In the genomic region with DNA sequence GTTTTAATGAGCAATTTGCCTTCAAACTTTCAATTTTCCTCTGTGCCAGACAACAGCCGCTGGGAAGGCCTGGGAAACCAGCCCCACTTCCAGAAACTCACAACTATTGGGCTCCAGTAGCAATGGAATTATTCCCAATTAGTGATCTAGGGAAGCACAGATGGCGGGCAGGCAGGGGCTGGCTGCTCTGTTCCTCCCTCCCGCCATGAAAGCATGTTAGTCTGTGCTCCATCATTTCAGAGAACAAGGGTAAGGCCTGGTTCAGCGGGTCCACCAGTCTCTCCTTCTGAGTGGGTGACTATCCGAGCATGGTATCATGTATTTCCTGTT, we compare ENCODE assay signal across 9 mouse cellular contexts.
DNase-seq lines count a peak whose midpoint lies in the region; ATAC-seq and TF ChIP-seq lines count a peak whose summit lies in the region.
"Had no signal": no experiment of that assay in that cellular context is flagged by ENCODE, and none has a peak within 500 bp of the region (broad histone marks: within the 10 kb centered on the region; RNA-seq: fewer than 3 reads in every experiment).

No protein-coding gene starts in this region.

- no peak for DNase-seq in hindbrain, embryonic 14.5 days (ENCODE audit: low spot score)
- DNase-seq in hindbrain, embryonic 11.5 days (ENCODE audit: low spot score), result no peak
- peak; percentile 16 to 32 for DNase-seq in cerebellum, adult 2 months
- peak; percentile 10 to 16 for DNase-seq in cerebellum, postnatal 36 days
- peak; percentile 51 to 62 for DNase-seq in layer of hippocampus, adult 8-10 months (ENCODE audit: low spot score in 2 of 2)
- DNase-seq in thymus, postnatal 10 days (ENCODE audit: low spot score in 2 of 2), result no peak
- DNase-seq in MN1 (ENCODE audit: low spot score), result no peak

- no peak overlapping the region for H3K9ac ChIP-seq in hindbrain, embryonic 14.5 days
- no peak overlapping the region for H3K9ac ChIP-seq in hindbrain, embryonic 11.5 days (ENCODE audit: low read depth, low read length)

- no peak overlapping the region for H3K27ac ChIP-seq in hindbrain, embryonic 14.5 days
- H3K27ac ChIP-seq in hindbrain, embryonic 11.5 days (ENCODE audit: low read depth, low read length), result no peak overlapping the region
- no peak overlapping the region for H3K27ac ChIP-seq in cerebellum, adult 2 months (ENCODE audit: insufficient read depth, low read length)
- H3K27ac ChIP-seq: embryonic facial prominence, embryonic 10.5 days had no signal

- no peaks in the 10 kb centered on the region for H3K36me3 ChIP-seq in hindbrain, embryonic 14.5 days (replicated peaks; ENCODE audit: control insufficient read depth, insufficient read depth)
- no peaks in the 10 kb centered on the region for H3K36me3 ChIP-seq in hindbrain, embryonic 11.5 days (ENCODE audit: control insufficient read depth, insufficient read depth, low read length)
- H3K36me3 ChIP-seq: embryonic facial prominence, embryonic 10.5 days had no signal

- WGBS in hindbrain, embryonic 14.5 days, result 72% methylated on average over 5 of the region's 5 CpGs
- 76% methylated on average over 5 of the region's 5 CpGs for WGBS in hindbrain, embryonic 11.5 days
- WGBS in cerebellum, adult 2 months, result 8% methylated on average over 5 of the region's 5 CpGs

- H3K4me1 ChIP-seq in hindbrain, embryonic 14.5 days (replicated peaks; ENCODE audit: control insufficient read depth, insufficient read depth, low read length), result peaks cover 6% of the 10 kb centered on the region; the same call in 1 of the 2 replicates
- no peaks in the 10 kb centered on the region for H3K4me1 ChIP-seq in hindbrain, embryonic 11.5 days (replicated peaks; ENCODE audit: control insufficient read depth, insufficient read depth, low read length)
- H3K4me1 ChIP-seq in cerebellum, adult 2 months (ENCODE audit: control insufficient read depth, insufficient read depth, low read length), result peaks cover 4% of the 10 kb centered on the region
- H3K4me1 ChIP-seq: embryonic facial prominence, embryonic 10.5 days had no signal

- peaks cover 6% of the 10 kb centered on the region for H3K9me3 ChIP-seq in hindbrain, embryonic 14.5 days (ENCODE audit: control insufficient read depth, low read length)
- H3K9me3 ChIP-seq in hindbrain, embryonic 11.5 days (ENCODE audit: control insufficient read depth, low read length), result no peaks in the 10 kb centered on the region
- H3K9me3 ChIP-seq: embryonic facial prominence, embryonic 10.5 days had no signal

- peak; percentile 51; the same call in 1 of the 2 replicates for ATAC-seq in hindbrain, embryonic 14.5 days (ENCODE audit: low FRiP score)
- no peak for ATAC-seq in hindbrain, embryonic 11.5 days (ENCODE audit: low FRiP score)
- ATAC-seq: intestine, postnatal 0 days had no signal

- TF ChIP-seq POLR2A in cerebellum, adult 2 months (IDR thresholded peaks at IDR 0.05; ENCODE audit: borderline replicate concordance, insufficient read depth, low read length), result no peak

- no peak overlapping the region for H3K4me3 ChIP-seq in hindbrain, embryonic 14.5 days (replicated peaks; ENCODE audit: low read length)
- no peak overlapping the region for H3K4me3 ChIP-seq in hindbrain, embryonic 11.5 days (ENCODE audit: low read depth, low read length)
- no peak overlapping the region for H3K4me3 ChIP-seq in cerebellum, adult 2 months (replicated peaks; ENCODE audit: insufficient read depth, low read depth, low read length)
- H3K4me3 ChIP-seq: embryonic facial prominence, embryonic 10.5 days had no signal

- no peaks in the 10 kb centered on the region for H3K27me3 ChIP-seq in hindbrain, embryonic 14.5 days (ENCODE audit: control insufficient read depth, insufficient read depth, low read length)
- H3K27me3 ChIP-seq in hindbrain, embryonic 11.5 days (ENCODE audit: control insufficient read depth, insufficient read depth, low read length), result no peaks in the 10 kb centered on the region
- H3K27me3 ChIP-seq in cerebellum, adult 2 months (ENCODE audit: control insufficient read depth, insufficient read depth, low read length), result no peaks in the 10 kb centered on the region; the same call in 1 of the 2 replicates

- H3K4me2 ChIP-seq in hindbrain, embryonic 14.5 days (replicated peaks), result no peak overlapping the region
- no peak overlapping the region for H3K4me2 ChIP-seq in hindbrain, embryonic 11.5 days (replicated peaks; ENCODE audit: low read depth, low read length)

- no peak for TF ChIP-seq CTCF in cerebellum, adult 2 months (IDR thresholded peaks at IDR 0.05; ENCODE audit: borderline replicate concordance, insufficient read depth, low read depth, low read length)

Comparison
In these comparisons a context has a peak if more than half of its experiments do, and no peak if none do; other contexts are left out.
1. DNase-seq: peak in cerebellum, adult 2 months (2 of 2), cerebellum, postnatal 36 days (2 of 2) and layer of hippocampus, adult 8-10 months (2 of 2); none in hindbrain, embryonic 14.5 days (single experiment), hindbrain, embryonic 11.5 days (single experiment), thymus, postnatal 10 days (0 of 2) and MN1 (single experiment).